Mouse (Mus musculus) urinary bladder, postnatal 14 days (tissue): Measurements from ENCODE around the gene Krt80.

Source experiments
- DNase-seq: peaks from one replicate; pipeline ENCODE4 v3.0.0; 2021; ENCODE audit warnings: low spot score

The Krt80 gene

GRCm38 (mm10) chr15:101370101-101370911 lies at the start of gene Krt80:
Gene Krt80, minus strand, starts transcription at chr15:101370162.
- DNase-seq = peak; percentile 90

GRCm38 (mm10) chr15:101418950-101419349 lies 49.0 kb upstream of the Krt80 start:
- no peak for DNase-seq

- no peak for DNase-seq
These were observed 45.0 kb upstream of the Krt80 start for GRCm38 (mm10) chr15:101414807-101415565.

GRCm38 (mm10) chr15:101413916-101414635 lies 44.1 kb upstream of the Krt80 start:
- no peak for DNase-seq

GRCm38 (mm10) chr15:101412188-101412587 lies 42.2 kb upstream of the Krt80 start:
- peak; percentile 87 for DNase-seq

- DNase-seq = no peak
These were observed 40.8 kb upstream of the Krt80 start, which contains the start of gene Krt7 for GRCm38 (mm10) chr15:101410775-101411174. Gene Krt7, plus strand, starts transcription at chr15:101411043.

GRCm38 (mm10) chr15:101398269-101398668 lies 28.3 kb upstream of the Krt80 start:
- DNase-seq = no peak

GRCm38 (mm10) chr15:101397683-101398082 lies 27.7 kb upstream of the Krt80 start:
- no peak for DNase-seq

- no peak for DNase-seq
These were observed 27.0 kb upstream of the Krt80 start for GRCm38 (mm10) chr15:101396921-101397320.

GRCm38 (mm10) chr15:101396466-101396865 lies 26.5 kb upstream of the Krt80 start:
- DNase-seq = no peak

- DNase-seq = no peak
These were observed 24.9 kb upstream of the Krt80 start for GRCm38 (mm10) chr15:101394908-101395307.

GRCm38 (mm10) chr15:101392251-101392650 lies 22.3 kb upstream of the Krt80 start:
- no peak for DNase-seq

- DNase-seq = peak; percentile 79
These were observed 20.2 kb upstream of the Krt80 start for GRCm38 (mm10) chr15:101390203-101390602.

- peak; percentile 77 for DNase-seq
These were observed 18.1 kb upstream of the Krt80 start for GRCm38 (mm10) chr15:101388034-101388541.

GRCm38 (mm10) chr15:101387176-101387575 lies 17.2 kb upstream of the Krt80 start:
- peak; percentile 64 for DNase-seq

GRCm38 (mm10) chr15:101385064-101385463 lies 15.1 kb upstream of the Krt80 start:
- no peak for DNase-seq

GRCm38 (mm10) chr15:101384610-101385009 lies 14.6 kb upstream of the Krt80 start:
- no peak for DNase-seq

GRCm38 (mm10) chr15:101382811-101383210 lies 12.8 kb upstream of the Krt80 start:
- no peak for DNase-seq

GRCm38 (mm10) chr15:101381758-101382157 lies 11.8 kb upstream of the Krt80 start:
- DNase-seq = no peak

- no peak for DNase-seq
These were observed 8.7 kb upstream of the Krt80 start for GRCm38 (mm10) chr15:101378646-101379045.

- no peak for DNase-seq
These were observed 6.8 kb upstream of the Krt80 start for GRCm38 (mm10) chr15:101376776-101377061.
